Mouse (Mus musculus) hindbrain, postnatal 0 days (tissue): Measurements from ENCODE around the gene Pde4b. TPM values are rescaled to one million over a fixed set of nuclear protein-coding genes. Genes with fewer than 3 reads are reported as not detected.

Source experiments
- ATAC-seq: fragments of 200-750 bp; cut with Nextera tagmentation; 2 replicates; pipeline ENCODE4 v1.8.0; 2017; ENCODE audit warnings: mild to moderate bottlenecking, moderate TSS enrichment, moderate library complexity
- DNase-seq: peaks from one replicate; pipeline ENCODE4 v3.0.0-alpha.2; 2015; ENCODE audit warnings: low spot score
- H3K27ac ChIP-seq: fragments of 300-500 bp; sonication (generic); 2 replicates; pipeline ENCODE4 v1.5.1; 2014; ENCODE audit warnings: mild to moderate bottlenecking
- H3K27me3 ChIP-seq: fragments of 300-500 bp; sonication (generic); 2 replicates; pipeline ENCODE4 v1.6.1; 2014; ENCODE audit warnings: low read length, mixed read lengths; ENCODE audit not compliant: insufficient read depth
- H3K36me3 ChIP-seq: fragments of 300-500 bp; sonication (generic); 2 replicates; pipeline ENCODE4 v1.6.1; 2014; ENCODE audit warnings: low read length, mixed read lengths; ENCODE audit not compliant: insufficient read depth
- H3K4me1 ChIP-seq: fragments of 300-500 bp; sonication (generic); 2 replicates; pipeline ENCODE4 v1.6.1; 2014; ENCODE audit warnings: antibody characterized with exemption, low read length, mixed read lengths; ENCODE audit not compliant: insufficient read depth
- H3K4me2 ChIP-seq: fragments of 300-500 bp; sonication (generic); 2 replicates; pipeline ENCODE4 v1.6.1; 2014; ENCODE audit warnings: low read depth, mild to moderate bottlenecking, low read length, moderate library complexity, mixed read lengths
- H3K4me3 ChIP-seq: fragments of 300-500 bp; sonication (generic); 2 replicates; pipeline ENCODE4 v1.5.1; 2014; ENCODE audit warnings: low read length
- H3K9ac ChIP-seq: fragments of 300-500 bp; sonication (generic); replicated peaks from 2 replicates; pipeline ENCODE4 v1.6.1; 2014; ENCODE audit warnings: mild to moderate bottlenecking, low read length, moderate library complexity, mixed read lengths
- H3K9me3 ChIP-seq: fragments of 300-500 bp; sonication (generic); 2 replicates; pipeline ENCODE4 v1.6.1; 2016; ENCODE audit warnings: low read length, mixed read lengths
- CTCF ChIP-seq: IDR thresholded peaks from 2 replicates; pipeline ENCODE4 v1.5.1; 2016; ENCODE audit warnings: antibody characterized with exemption, control low read depth, low read depth
- WGBS: fragments of 180-500 bp; shearing (Covaris S2); extraction: QIAGEN DNeasy Blood & Tissue Kit; methylation state at CpG from one replicate; pipeline ENCODE4 v1.1.7; 2014; 5-methylcytosine and 5-hydroxymethylcytosine counted together
- polyA plus RNA-seq: library from polyadenylated mRNA; unstranded; fragments of >200 nt; fragmentation: Nextera tagmentation; extraction: Ambion mirVana; gene quantifications from 2 replicates; pipeline ENCODE4 v1.2.1, GENCODE M21; 2015
- total RNA-seq: library from RNA; depleted of rRNA; stranded (reverse); fragments of >200 nt; gene quantifications from 2 replicates; pipeline ENCODE4 v1.2.3, GENCODE M21; 2014

Pde4b gene
- total and polyA plus RNA-seq, 2 experiments from 2014 or later = 46.8 to 62.5 TPM

GRCm38 (mm10) chr4:102272749-102273148 is 185.4 kb downstream of the Pde4b start:
- Histone ChIP-seq H3K9ac (no peak overlapping the region), H3K4me1 (no peaks in the 10 kb centered on the region), H3K9me3 (no peaks in the 10 kb centered on the region), H3K27ac (no peak overlapping the region), H3K36me3 (no peaks in the 10 kb centered on the region), H3K4me3 (no peak overlapping the region), H3K4me2 (no peak overlapping the region), H3K27me3 (no peaks in the 10 kb centered on the region)
- no peak for ATAC-seq
- TF ChIP-seq CTCF = no peak
- DNase-seq = no peak
- WGBS = 77% methylated on average over 4 of the region's 4 CpGs

GRCm38 (mm10) chr4:102275716-102276115 is 188.4 kb downstream of the Pde4b start:
- DNase-seq (peak; percentile 33), ATAC-seq (no peak)
- no peak for TF ChIP-seq CTCF
- H3K4me1 ChIP-seq = no peaks in the 10 kb centered on the region
- H3K9ac ChIP-seq = no peak overlapping the region
- H3K27me3 ChIP-seq = no peaks in the 10 kb centered on the region
- H3K4me3 ChIP-seq = no peak overlapping the region
- no peaks in the 10 kb centered on the region for H3K36me3 ChIP-seq
- no peaks in the 10 kb centered on the region for H3K9me3 ChIP-seq
- peak overlapping the region; percentile 54 for H3K27ac ChIP-seq
- no peak overlapping the region for H3K4me2 ChIP-seq
- WGBS = 51% methylated on average over 4 of the region's 4 CpGs

GRCm38 (mm10) chr4:102278958-102279357 is 191.6 kb downstream of the Pde4b start:
- TF ChIP-seq CTCF = no peak
- Histone ChIP-seq H3K36me3 (no peaks in the 10 kb centered on the region), H3K27me3 (no peaks in the 10 kb centered on the region), H3K27ac (no peak overlapping the region), H3K4me3 (no peak overlapping the region), H3K4me1 (no peaks in the 10 kb centered on the region), H3K4me2 (no peak overlapping the region), H3K9ac (no peak overlapping the region), H3K9me3 (no peaks in the 10 kb centered on the region)
- ATAC-seq (no peak), DNase-seq (no peak)
- 65% methylated on average over 2 of the region's 2 CpGs for WGBS

GRCm38 (mm10) chr4:102287172-102287571 is 199.8 kb downstream of the Pde4b start:
- TF ChIP-seq CTCF = no peak
- ATAC-seq (no peak), DNase-seq (no peak)
- WGBS = 44% methylated on average over 6 of the region's 6 CpGs
- Histone ChIP-seq H3K9ac (no peak overlapping the region), H3K4me3 (no peak overlapping the region), H3K4me2 (no peak overlapping the region), H3K36me3 (no peaks in the 10 kb centered on the region), H3K27ac (no peak overlapping the region), H3K27me3 (no peaks in the 10 kb centered on the region), H3K4me1 (no peaks in the 10 kb centered on the region; the same call in 1 of the 2 replicates), H3K9me3 (no peaks in the 10 kb centered on the region)

- no peaks in the 10 kb centered on the region for H3K9me3 ChIP-seq
Observed at GRCm38 (mm10) chr4:102290052-102290734, 202.8 kb downstream of the Pde4b start.

GRCm38 (mm10) chr4:102297558-102297957 is 210.2 kb downstream of the Pde4b start:
- H3K36me3 ChIP-seq = no peaks in the 10 kb centered on the region
- no peak for TF ChIP-seq CTCF
- ATAC-seq = no peak
- H3K9me3 ChIP-seq = no peaks in the 10 kb centered on the region
- H3K4me2 ChIP-seq = no peak overlapping the region
- H3K27ac ChIP-seq = no peak overlapping the region
- no peak for DNase-seq
- H3K9ac ChIP-seq = no peak overlapping the region
- H3K4me1 ChIP-seq = no peaks in the 10 kb centered on the region
- no peaks in the 10 kb centered on the region for H3K27me3 ChIP-seq
- H3K4me3 ChIP-seq = no peak overlapping the region

More at GRCm38 (mm10) chr4:102290052-102290734, 202.8 kb downstream of the Pde4b start:
- Histone ChIP-seq H3K9ac (no peak overlapping the region), H3K4me2 (no peak overlapping the region), H3K36me3 (no peaks in the 10 kb centered on the region), H3K27ac (no peak overlapping the region), H3K4me1 (no peaks in the 10 kb centered on the region; the same call in 1 of the 2 replicates), H3K4me3 (no peak overlapping the region), H3K27me3 (no peaks in the 10 kb centered on the region)
- no peak for TF ChIP-seq CTCF
- 58% methylated on average over 6 of the region's 6 CpGs for WGBS
- DNase-seq (no peak), ATAC-seq (no peak)

- 62% methylated on average over 4 of the region's 4 CpGs for WGBS
- no peak for ATAC-seq
Observed at GRCm38 (mm10) chr4:102302568-102302967, 215.2 kb downstream of the Pde4b start.

More at GRCm38 (mm10) chr4:102302568-102302967, 215.2 kb downstream of the Pde4b start:
- Histone ChIP-seq H3K9me3 (no peaks in the 10 kb centered on the region), H3K4me1 (no peaks in the 10 kb centered on the region), H3K36me3 (no peaks in the 10 kb centered on the region), H3K9ac (no peak overlapping the region), H3K27me3 (no peaks in the 10 kb centered on the region), H3K4me2 (no peak overlapping the region), H3K4me3 (no peak overlapping the region), H3K27ac (no peak overlapping the region)
- no peak for TF ChIP-seq CTCF
- no peak for DNase-seq
